Mouse (Mus musculus): ENCODE measurements around the gene Mast2. TPM values are rescaled to one million over a fixed set of nuclear protein-coding genes. Genes with fewer than 3 reads are reported as not detected.

Mast2 gene
- polyA plus RNA-seq, 1 experiment from 2014 or later = 49.0 TPM

GRCm38 (mm10) chr4:116329256-116329655 lies 134.7 kb downstream of the Mast2 start:
- no peak overlapping the region for H3K4me2 ChIP-seq (ENCODE audit: low read length)
- H3K4me3 ChIP-seq (ENCODE audit: low read depth, low read length) = no peak overlapping the region
- no peak overlapping the region for H3K9ac ChIP-seq (ENCODE audit: low read length)
- H3K36me3 ChIP-seq (ENCODE audit: control insufficient read depth, insufficient read depth, low read length) = peaks cover 35% of the 10 kb centered on the region
- WGBS = 79% methylated on average over 3 of the region's 3 CpGs
- H3K27ac ChIP-seq (ENCODE audit: low read depth, low read length) = no peak overlapping the region
- ATAC-seq = no peak
- H3K4me1 ChIP-seq (ENCODE audit: control insufficient read depth, insufficient read depth, low read length) = no peaks in the 10 kb centered on the region
- no peaks in the 10 kb centered on the region for H3K27me3 ChIP-seq (replicated peaks; ENCODE audit: control insufficient read depth, insufficient read depth, low read length)
- peak; percentile 55 for DNase-seq (ENCODE audit: low spot score)
- no peaks in the 10 kb centered on the region for H3K9me3 ChIP-seq (replicated peaks; ENCODE audit: control insufficient read depth, low read length)

GRCm38 (mm10) chr4:116322127-116322526 lies 141.9 kb downstream of the Mast2 start:
- H3K4me2 ChIP-seq (ENCODE audit: low read length) = no peak overlapping the region
- WGBS = 91% methylated on average over 6 of the region's 6 CpGs
- DNase-seq (ENCODE audit: low spot score) (no peak), ATAC-seq (no peak)
- no peak overlapping the region for H3K4me3 ChIP-seq (ENCODE audit: low read depth, low read length)
- H3K4me1 ChIP-seq (ENCODE audit: control insufficient read depth, insufficient read depth, low read length) = no peaks in the 10 kb centered on the region
- H3K27ac ChIP-seq (ENCODE audit: low read depth, low read length) = no peak overlapping the region
- no peaks in the 10 kb centered on the region for H3K9me3 ChIP-seq (replicated peaks; ENCODE audit: control insufficient read depth, low read length)
- H3K36me3 ChIP-seq (ENCODE audit: control insufficient read depth, insufficient read depth, low read length) = peaks cover 82% of the 10 kb centered on the region
- H3K9ac ChIP-seq (ENCODE audit: low read length) = no peak overlapping the region
- no peaks in the 10 kb centered on the region for H3K27me3 ChIP-seq (replicated peaks; ENCODE audit: control insufficient read depth, insufficient read depth, low read length)

DNA sequence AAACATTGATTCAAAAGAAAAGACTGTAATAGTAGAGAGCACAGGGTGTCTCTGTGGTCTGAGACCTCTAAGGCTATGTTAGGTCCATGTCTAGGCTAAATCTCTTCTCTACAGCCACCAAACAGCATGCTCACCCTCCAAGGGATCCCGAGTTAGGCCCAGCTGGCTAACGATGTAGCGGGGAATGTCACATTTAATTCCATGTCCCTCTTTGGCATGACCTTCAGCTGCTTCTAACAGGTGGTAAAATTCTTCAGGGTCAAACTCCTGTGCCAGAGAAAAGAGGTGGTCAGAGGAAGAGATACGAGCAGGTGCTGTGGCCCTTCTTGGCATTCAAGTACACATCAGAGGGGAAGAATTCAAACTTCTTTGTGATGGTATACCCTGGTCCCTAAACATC lies 146.4 kb downstream of the Mast2 start:
- WGBS = 95% methylated on average over 4 of the region's 4 CpGs
- ATAC-seq = no peak
- Histone ChIP-seq H3K4me3 (ENCODE audit: low read depth, low read length) (no peak overlapping the region), H3K27me3 (replicated peaks; ENCODE audit: control insufficient read depth, insufficient read depth, low read length) (no peaks in the 10 kb centered on the region), H3K36me3 (ENCODE audit: control insufficient read depth, insufficient read depth, low read length) (peaks cover 94% of the 10 kb centered on the region), H3K27ac (ENCODE audit: low read depth, low read length) (no peak overlapping the region), H3K4me1 (ENCODE audit: control insufficient read depth, insufficient read depth, low read length) (no peaks in the 10 kb centered on the region), H3K9me3 (replicated peaks; ENCODE audit: control insufficient read depth, low read length) (no peaks in the 10 kb centered on the region), H3K4me2 (ENCODE audit: low read length) (no peak overlapping the region), H3K9ac (ENCODE audit: low read length) (no peak overlapping the region)
- DNase-seq (ENCODE audit: low spot score) = no peak

DNA sequence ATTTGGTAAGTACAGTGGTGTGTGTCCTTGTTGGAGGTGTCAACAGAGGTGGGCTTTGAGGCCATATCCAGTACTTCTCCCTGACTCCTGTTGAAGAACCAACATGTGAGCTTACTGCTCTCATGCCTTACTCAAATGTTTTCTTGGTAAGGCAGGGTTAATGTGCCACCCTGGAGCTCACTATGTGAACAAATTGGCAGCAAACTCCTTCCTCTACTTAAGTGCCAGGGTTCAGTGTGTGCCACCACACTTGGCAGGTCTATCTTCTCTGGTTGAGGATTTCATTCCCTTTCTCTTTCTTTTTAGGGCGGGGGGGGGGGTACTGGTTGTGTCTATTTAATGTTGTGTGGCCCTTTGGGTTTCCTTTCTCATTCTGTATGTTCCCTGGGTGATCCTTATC lies 159.4 kb downstream of the Mast2 start:
- ATAC-seq (no peak), DNase-seq (ENCODE audit: low spot score) (peak; percentile 10)
- H3K4me3 ChIP-seq (ENCODE audit: low read depth, low read length) = no peak overlapping the region
- H3K4me2 ChIP-seq (ENCODE audit: low read length) = no peak overlapping the region
- peaks cover 81% of the 10 kb centered on the region for H3K36me3 ChIP-seq (ENCODE audit: control insufficient read depth, insufficient read depth, low read length)
- no peak overlapping the region for H3K27ac ChIP-seq (ENCODE audit: low read depth, low read length)
- H3K27me3 ChIP-seq (replicated peaks; ENCODE audit: control insufficient read depth, insufficient read depth, low read length) = no peaks in the 10 kb centered on the region
- H3K9me3 ChIP-seq (replicated peaks; ENCODE audit: control insufficient read depth, low read length) = no peaks in the 10 kb centered on the region
- H3K9ac ChIP-seq (ENCODE audit: low read length) = no peak overlapping the region
- WGBS = 8% methylated on average over 1 of the region's 1 CpGs
- no peaks in the 10 kb centered on the region for H3K4me1 ChIP-seq (ENCODE audit: control insufficient read depth, insufficient read depth, low read length)

GRCm38 (mm10) chr4:116300878-116301355 lies 163.1 kb downstream of the Mast2 start:
- Histone ChIP-seq H3K9me3 (replicated peaks; ENCODE audit: control insufficient read depth, low read length) (no peaks in the 10 kb centered on the region), H3K36me3 (ENCODE audit: control insufficient read depth, insufficient read depth, low read length) (peaks cover 66% of the 10 kb centered on the region), H3K27me3 (replicated peaks; ENCODE audit: control insufficient read depth, insufficient read depth, low read length) (no peaks in the 10 kb centered on the region), H3K27ac (ENCODE audit: low read depth, low read length) (no peak overlapping the region), H3K4me2 (ENCODE audit: low read length) (no peak overlapping the region), H3K9ac (ENCODE audit: low read length) (no peak overlapping the region), H3K4me3 (ENCODE audit: low read depth, low read length) (no peak overlapping the region), H3K4me1 (ENCODE audit: control insufficient read depth, insufficient read depth, low read length) (no peaks in the 10 kb centered on the region)
- no peak for ATAC-seq
- WGBS = 83% methylated on average over 4 of the region's 4 CpGs
- DNase-seq (ENCODE audit: low spot score) = no peak

GRCm38 (mm10) chr4:116293296-116293695 lies 170.7 kb downstream of the Mast2 start:
- ATAC-seq = no peak

DNA sequence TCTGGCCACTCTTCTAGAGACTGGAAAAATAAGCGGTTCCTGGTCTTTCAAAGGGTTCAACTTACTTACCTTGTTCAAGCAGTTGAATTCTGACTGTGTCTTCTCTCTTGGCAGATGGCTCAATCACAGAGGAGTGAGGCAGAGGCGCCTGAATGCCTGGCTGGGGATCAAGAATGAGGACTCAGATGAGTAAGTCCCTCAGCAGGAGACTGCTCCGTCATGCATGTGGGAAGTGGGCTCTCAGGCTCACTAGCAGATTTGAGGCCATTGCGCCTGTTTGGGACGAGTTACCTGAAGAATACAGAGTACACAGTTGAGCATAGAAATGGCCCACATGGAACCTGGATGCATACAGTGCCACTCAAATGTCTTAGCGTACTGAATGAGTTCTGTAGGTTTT lies 172.4 kb downstream of the Mast2 start:
- peaks cover 80% of the 10 kb centered on the region for H3K36me3 ChIP-seq (ENCODE audit: control insufficient read depth, insufficient read depth, low read length)
- H3K9ac ChIP-seq (ENCODE audit: low read length) = no peak overlapping the region
- H3K27me3 ChIP-seq (replicated peaks; ENCODE audit: control insufficient read depth, insufficient read depth, low read length) = no peaks in the 10 kb centered on the region
- H3K4me1 ChIP-seq (ENCODE audit: control insufficient read depth, insufficient read depth, low read length) = no peaks in the 10 kb centered on the region
- no peak overlapping the region for H3K27ac ChIP-seq (ENCODE audit: low read depth, low read length)
- DNase-seq (ENCODE audit: low spot score) (no peak), ATAC-seq (no peak)
- no peaks in the 10 kb centered on the region for H3K9me3 ChIP-seq (replicated peaks; ENCODE audit: control insufficient read depth, low read length)
- H3K4me3 ChIP-seq (ENCODE audit: low read depth, low read length) = no peak overlapping the region
- WGBS = 90% methylated on average over 6 of the region's 6 CpGs
- no peak overlapping the region for H3K4me2 ChIP-seq (ENCODE audit: low read length)

More at GRCm38 (mm10) chr4:116293296-116293695, 170.7 kb downstream of the Mast2 start:
- DNase-seq (ENCODE audit: low spot score) = no peak
- Histone ChIP-seq H3K9ac (ENCODE audit: low read length) (no peak overlapping the region), H3K9me3 (replicated peaks; ENCODE audit: control insufficient read depth, low read length) (no peaks in the 10 kb centered on the region), H3K27me3 (replicated peaks; ENCODE audit: control insufficient read depth, insufficient read depth, low read length) (no peaks in the 10 kb centered on the region), H3K4me1 (ENCODE audit: control insufficient read depth, insufficient read depth, low read length) (no peaks in the 10 kb centered on the region), H3K4me2 (ENCODE audit: low read length) (no peak overlapping the region), H3K4me3 (ENCODE audit: low read depth, low read length) (no peak overlapping the region), H3K36me3 (ENCODE audit: control insufficient read depth, insufficient read depth, low read length) (peaks cover 71% of the 10 kb centered on the region), H3K27ac (ENCODE audit: low read depth, low read length) (no peak overlapping the region)
- WGBS = 90% methylated on average over 12 of the region's 12 CpGs

GRCm38 (mm10) chr4:116282211-116282610 lies 181.8 kb downstream of the Mast2 start:
- H3K27ac ChIP-seq (ENCODE audit: low read depth, low read length) = no peak overlapping the region
- no peak overlapping the region for H3K9ac ChIP-seq (ENCODE audit: low read length)
- H3K4me1 ChIP-seq (ENCODE audit: control insufficient read depth, insufficient read depth, low read length) = no peaks in the 10 kb centered on the region
- H3K9me3 ChIP-seq (replicated peaks; ENCODE audit: control insufficient read depth, low read length) = no peaks in the 10 kb centered on the region
- peaks cover 37% of the 10 kb centered on the region for H3K36me3 ChIP-seq (ENCODE audit: control insufficient read depth, insufficient read depth, low read length)
- H3K4me3 ChIP-seq (ENCODE audit: low read depth, low read length) = no peak overlapping the region
- H3K27me3 ChIP-seq (replicated peaks; ENCODE audit: control insufficient read depth, insufficient read depth, low read length) = no peaks in the 10 kb centered on the region
- no peak overlapping the region for H3K4me2 ChIP-seq (ENCODE audit: low read length)
- 82% methylated on average over 2 of the region's 2 CpGs for WGBS
- ATAC-seq = no peak
- no peak for DNase-seq (ENCODE audit: low spot score)

GRCm38 (mm10) chr4:116268220-116268619 lies 195.8 kb downstream of the Mast2 start:
- ATAC-seq (no peak), DNase-seq (ENCODE audit: low spot score) (no peak)
- Histone ChIP-seq H3K9me3 (replicated peaks; ENCODE audit: control insufficient read depth, low read length) (no peaks in the 10 kb centered on the region), H3K9ac (ENCODE audit: low read length) (no peak overlapping the region), H3K4me2 (ENCODE audit: low read length) (no peak overlapping the region), H3K4me1 (ENCODE audit: control insufficient read depth, insufficient read depth, low read length) (no peaks in the 10 kb centered on the region), H3K27ac (ENCODE audit: low read depth, low read length) (no peak overlapping the region), H3K36me3 (ENCODE audit: control insufficient read depth, insufficient read depth, low read length) (peaks cover 62% of the 10 kb centered on the region), H3K4me3 (ENCODE audit: low read depth, low read length) (no peak overlapping the region), H3K27me3 (replicated peaks; ENCODE audit: control insufficient read depth, insufficient read depth, low read length) (no peaks in the 10 kb centered on the region)
- 98% methylated on average over 6 of the region's 6 CpGs for WGBS
